Mouse (Mus musculus) layer of hippocampus, adult 8-10 months (tissue): ENCODE data around the gene Kctd7. TPM values are rescaled to one million over a fixed set of nuclear protein-coding genes. Genes with fewer than 3 reads are reported as not detected.

Source experiments
- DNase-seq, 2 experiments: peaks; one replicate each; pipeline ENCODE4 v3.0.0; 2022; ENCODE audit warnings: low spot score in 2 of 2
- total RNA-seq, 4 experiments: library from RNA; stranded (reverse); gene quantifications; 2 replicates each; pipeline ENCODE4 v1.2.4; 2022

The Kctd7 gene
- 10 to 100 TPM; 11.4 to 18.4 (median 12.8) TPM for total RNA-seq

GRCm38 (mm10) chr5:130144334-130145312 lies at the start of gene Kctd7:
Kctd7 (plus strand) TSS chr5:130144861.
- peak; percentile 98 to 99 for DNase-seq

- no peak for DNase-seq
Observed at GRCm38 (mm10) chr5:130096754-130097153, 47.9 kb upstream of the Kctd7 start.

DNA sequence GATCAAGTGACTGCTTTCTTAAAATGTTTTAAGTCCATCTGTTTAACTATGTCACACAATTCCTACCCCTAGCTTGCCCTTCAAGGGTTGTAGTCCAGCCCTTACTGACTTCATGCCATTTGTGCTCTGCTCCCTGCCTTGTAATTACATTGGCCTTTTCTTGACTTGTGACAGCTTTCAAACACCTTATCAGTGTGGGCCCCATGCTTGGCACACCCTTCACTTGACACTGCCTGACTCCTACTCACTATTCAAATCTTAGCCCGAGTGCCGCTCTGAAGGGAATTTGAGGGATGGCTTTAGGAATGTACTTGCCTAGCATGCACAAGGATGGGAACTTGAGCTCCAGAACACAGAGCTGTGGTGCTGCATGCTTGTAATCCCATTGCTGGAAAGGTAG lies 46.8 kb upstream of the Kctd7 start:
- no peak for DNase-seq

DNA sequence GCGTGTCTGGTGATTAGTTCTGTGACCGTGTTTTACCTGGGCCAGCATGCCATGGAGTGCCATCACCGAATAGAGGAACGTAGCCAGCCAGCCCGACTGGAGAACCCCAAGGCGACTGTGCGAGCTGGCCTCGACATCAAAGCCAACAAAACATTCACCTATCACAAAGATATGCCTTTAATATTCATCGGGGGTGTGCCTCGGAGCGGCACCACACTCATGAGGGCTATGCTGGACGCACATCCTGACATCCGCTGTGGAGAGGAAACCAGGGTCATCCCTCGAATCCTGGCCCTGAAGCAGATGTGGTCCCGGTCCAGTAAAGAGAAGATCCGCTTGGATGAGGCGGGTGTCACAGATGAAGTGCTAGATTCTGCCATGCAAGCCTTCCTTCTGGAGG lies 42.9 kb upstream of the Kctd7 start:
- DNase-seq, result no peak

DNA sequence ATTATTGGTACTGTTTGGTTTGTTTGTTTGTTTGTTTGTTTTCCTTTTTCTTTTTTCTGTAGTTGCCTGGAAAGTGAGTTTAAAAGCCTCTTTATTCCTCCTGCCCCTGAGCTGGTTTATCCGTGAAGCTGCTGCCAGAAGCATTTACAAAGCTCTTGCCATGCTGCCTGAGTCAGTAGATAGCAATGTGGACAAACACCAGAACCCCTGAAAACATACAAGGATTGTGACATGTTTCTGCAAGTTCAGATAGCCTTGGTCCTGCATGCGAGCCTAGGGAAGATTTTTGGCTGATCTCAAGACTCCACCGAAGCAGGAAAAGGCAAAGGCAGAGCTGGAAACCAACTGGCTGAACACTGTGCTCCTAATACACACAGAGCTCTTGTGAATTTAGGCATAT lies 35.3 kb upstream of the Kctd7 start:
- DNase-seq, result no peak

DNA sequence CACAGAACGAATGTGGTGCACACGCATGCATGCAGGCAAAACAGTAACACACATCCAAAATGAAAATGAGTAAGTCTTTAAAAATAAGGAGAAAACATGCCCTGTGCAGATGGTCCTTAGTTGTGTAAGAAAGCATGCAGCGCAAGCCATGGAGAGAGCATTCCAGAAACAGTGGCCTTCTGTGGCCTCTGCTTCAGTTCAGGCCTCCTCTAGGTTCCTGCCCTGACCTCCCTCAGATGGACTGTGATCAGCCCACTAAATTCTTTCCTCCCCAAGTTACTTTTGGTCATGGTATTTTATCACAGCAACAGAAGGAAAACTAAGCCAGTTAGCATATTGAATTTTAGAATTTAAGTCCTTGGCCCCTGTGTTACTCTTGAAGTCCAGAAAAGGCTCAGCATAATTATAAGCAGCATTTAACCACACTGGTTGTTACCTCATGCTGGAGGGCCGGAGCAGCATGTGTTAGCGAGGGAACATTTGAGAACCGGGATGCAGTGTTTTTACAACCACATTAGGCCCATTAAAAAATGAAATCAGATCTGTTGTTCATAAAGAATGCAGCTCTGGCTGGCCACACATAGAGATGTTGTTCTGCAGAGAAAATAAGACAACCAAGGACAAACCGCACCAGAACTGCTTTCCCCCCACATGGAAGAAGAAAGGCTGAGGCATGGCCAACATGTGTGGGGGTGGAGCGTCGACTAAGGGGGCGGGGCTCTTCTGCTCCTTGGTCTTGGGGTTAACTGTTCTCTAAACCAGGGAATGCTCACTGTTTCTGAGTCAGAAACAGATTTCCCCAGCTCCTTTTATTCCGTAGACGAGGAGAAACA lies 33.8 kb upstream of the Kctd7 start:
- DNase-seq, result no peak

GRCm38 (mm10) chr5:130112653-130113052 lies 32.0 kb upstream of the Kctd7 start:
- DNase-seq, result no peak

DNA sequence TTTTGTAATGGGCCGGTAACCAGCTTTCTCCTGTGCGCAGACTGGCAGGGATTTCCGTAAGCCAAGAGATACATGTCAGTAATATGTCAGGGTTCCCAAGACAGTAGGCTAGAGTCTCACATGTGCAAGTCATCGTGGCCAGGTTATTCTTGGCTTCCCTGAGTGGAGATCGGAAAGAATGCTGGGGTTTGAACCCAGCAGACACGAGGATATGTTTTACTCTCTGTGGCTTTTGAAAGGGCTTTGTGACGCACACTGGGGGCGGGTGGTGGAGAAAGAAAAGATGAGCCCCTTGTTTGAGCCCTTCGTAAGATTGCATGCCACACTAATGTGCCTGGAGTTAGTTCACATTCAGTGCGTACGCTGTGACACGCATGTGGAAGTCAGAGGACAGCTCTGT lies 28.5 kb upstream of the Kctd7 start:
- DNase-seq, result no peak

DNA sequence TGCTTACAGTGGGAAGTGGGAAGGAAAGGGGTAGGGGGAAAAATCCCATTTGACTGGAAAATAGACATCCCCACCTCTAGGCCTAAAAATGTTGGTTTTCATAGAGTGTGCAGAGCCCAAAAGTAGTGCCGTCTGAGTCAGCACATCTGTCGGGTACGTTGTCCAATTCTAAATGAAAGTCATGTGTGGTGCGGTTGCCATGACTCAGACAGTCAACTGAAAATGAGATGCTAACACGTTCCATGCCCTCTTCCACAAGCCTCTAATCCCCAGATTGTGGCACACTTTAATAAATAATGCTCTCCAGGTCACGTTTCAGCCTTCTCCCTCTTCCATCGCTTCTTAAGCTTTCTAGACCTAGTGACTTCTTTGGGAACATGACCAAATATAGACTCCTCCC lies 27.8 kb upstream of the Kctd7 start:
- DNase-seq, result no peak

DNA sequence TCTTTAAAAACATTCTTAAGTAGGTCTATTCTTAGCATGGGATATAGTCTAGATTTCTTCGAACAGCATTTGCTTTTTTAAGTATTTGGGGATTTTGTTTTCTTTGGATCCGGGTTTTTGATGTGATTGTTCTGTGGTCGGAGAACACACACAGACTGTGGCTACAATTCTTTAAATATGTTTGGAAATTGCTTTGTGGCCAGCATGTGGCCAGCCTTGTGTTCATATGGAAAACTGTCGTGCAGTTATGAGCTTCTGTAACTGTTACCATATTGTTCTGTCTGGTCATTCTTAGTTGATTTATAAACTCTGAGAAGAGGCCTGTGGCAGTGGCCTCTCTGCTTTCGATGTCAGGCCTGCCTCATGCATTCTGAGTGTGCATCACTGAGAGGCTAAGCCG lies 26.7 kb upstream of the Kctd7 start:
- no peak for DNase-seq

GRCm38 (mm10) chr5:130119236-130119635 lies 25.4 kb upstream of the Kctd7 start:
- DNase-seq, result no peak

DNA sequence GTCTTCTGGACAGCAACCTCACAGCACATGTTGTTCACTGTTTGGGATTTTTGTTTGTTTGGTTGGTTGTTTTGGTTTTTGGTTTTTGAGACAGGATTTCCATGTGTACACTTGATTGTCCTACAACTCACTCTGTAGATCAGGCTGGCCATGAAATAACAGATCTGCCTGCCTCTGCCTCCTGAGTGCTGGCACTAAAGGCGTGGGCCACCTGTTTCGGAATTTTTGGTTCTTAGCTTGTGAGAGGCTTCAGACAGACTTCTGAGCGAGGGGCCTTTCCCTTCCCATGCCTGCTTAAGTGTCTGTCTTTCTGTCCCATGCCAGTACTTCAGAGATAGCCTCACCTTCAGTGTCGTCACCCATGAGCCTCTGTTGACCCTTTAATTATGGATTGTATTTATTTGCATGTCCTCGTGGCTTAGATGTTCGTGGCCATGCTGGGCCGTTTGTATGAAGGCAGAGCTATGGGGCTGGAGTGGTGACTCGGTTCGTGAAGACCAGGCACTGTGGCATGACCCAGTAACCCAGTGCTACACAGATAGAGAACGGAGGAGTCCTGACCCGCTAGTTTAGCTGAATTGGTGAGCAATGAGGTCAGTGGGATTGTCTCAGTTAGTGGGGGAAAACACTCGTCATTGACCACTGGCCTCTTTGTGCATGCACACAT lies 24.5 kb upstream of the Kctd7 start:
- no peak for DNase-seq

DNA sequence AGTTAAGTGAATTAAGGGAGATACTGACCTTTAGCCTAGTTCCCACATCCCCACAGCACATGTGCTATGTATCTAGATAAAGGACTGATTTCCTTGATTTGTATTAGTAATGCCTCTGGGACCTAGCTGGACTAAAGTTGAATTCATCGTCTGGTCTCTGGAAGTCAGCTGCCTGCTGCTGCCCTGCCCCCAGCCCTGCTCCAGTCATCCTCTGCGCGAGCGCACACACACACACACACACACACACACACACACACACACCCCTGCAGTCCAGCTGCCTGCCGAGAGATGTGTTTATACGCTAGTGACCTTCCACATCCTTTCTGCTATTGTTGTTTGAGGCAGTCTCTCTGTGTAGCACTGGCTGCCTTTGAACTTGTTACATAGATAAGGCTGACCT lies 23.8 kb upstream of the Kctd7 start:
- no peak for DNase-seq

DNA sequence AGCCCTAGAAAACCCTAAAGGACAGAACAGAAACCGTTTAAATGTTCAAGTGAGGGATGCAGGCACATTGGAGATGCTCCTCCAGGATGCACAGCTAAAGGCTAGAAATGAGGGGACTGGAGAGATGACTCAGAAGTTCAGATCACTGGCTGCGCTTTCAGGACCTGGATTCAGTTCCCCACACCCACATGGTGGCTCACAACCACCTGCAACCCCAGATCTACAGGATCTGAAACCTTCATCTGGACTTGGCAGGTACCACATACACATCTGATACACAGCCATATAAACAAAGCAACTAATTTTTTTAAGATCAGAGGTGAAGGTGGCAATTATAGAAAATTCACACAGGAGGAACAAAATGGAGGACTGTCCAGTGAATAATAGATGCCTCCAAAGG lies 22.3 kb upstream of the Kctd7 start:
- no peak for DNase-seq

GRCm38 (mm10) chr5:130124271-130124670 lies 20.4 kb upstream of the Kctd7 start:
- no peak for DNase-seq

GRCm38 (mm10) chr5:130128686-130129523 lies 15.8 kb upstream of the Kctd7 start:
- DNase-seq, result no peak

- DNase-seq, result no peak
Observed at GRCm38 (mm10) chr5:130129524-130129793, 15.2 kb upstream of the Kctd7 start.

DNA sequence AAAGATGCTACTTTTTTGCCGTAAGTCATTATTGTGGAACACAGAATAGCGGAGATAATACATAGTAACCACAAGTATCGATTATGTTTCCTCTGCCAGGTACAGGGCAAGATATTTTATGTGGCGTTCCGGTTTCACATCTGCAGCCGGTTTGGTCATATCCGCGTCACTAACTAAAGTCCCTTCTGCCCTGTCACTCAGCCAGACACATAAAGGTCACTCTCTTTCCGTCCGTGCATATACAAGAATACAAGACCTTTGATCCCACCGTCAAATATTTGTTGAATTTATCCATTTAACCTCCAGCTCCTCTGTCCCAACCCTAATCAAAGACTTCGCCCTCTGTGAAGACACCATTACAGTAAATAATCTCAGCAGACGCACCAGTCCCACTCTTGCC lies 8.1 kb upstream of the Kctd7 start:
- no peak for DNase-seq

DNA sequence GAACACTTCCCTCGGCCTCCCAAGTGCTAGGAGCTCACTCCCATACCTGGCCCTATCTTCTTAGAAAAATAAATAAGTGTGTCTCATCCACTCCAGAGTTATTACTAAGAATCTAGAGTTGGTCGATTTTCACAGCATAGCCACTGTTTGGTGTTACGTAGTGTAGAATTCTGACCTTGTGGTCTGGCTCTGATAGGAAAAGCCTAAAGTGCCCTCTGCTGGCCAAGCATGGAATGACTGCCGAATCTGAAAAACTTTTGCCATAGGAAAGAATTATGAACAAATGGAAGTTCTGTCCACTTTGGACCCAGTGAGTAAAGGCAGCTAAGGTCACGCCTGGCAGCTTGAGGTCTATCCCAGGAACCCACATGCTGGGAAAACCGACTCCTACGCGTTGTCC lies 5.3 kb upstream of the Kctd7 start:
- DNase-seq, result peak; percentile 60 to 87

GRCm38 (mm10) chr5:130141138-130141537 lies 3.5 kb upstream of the Kctd7 start:
- DNase-seq, result no peak

- DNase-seq, result no peak
Observed at GRCm38 (mm10) chr5:130142041-130142440, 2.6 kb upstream of the Kctd7 start.
